Mouse (Mus musculus): ENCODE measurements around the gene Oas1a. TPM values are rescaled to one million over a fixed set of nuclear protein-coding genes. Genes with fewer than 3 reads are reported as not detected.

Oas1a gene
- polyA plus RNA-seq, 1 experiment: 92.0 TPM

DNA sequence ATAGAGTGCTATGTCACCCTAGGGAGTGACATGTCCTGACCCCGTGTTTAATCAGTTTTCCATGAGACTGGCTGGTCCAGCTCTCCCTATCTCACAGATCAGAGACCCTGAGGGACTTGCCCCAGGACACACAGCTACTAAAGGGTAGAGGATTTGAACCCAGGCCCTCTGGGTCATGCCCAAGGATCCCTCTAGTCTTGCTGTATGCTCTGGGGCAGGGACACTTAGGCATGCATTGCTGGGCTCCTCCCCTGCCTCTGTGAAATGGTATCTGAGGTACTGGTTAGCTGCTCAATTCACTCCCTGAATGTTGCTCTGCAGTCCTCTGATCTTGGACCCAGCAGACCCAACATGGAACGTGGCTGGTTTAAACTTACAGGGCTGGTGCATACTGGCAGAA, 35.9 kb downstream of the Oas1a start:
- no peak overlapping the region for H3K4me3 ChIP-seq (ENCODE audit: insufficient read depth, low read length)

DNA sequence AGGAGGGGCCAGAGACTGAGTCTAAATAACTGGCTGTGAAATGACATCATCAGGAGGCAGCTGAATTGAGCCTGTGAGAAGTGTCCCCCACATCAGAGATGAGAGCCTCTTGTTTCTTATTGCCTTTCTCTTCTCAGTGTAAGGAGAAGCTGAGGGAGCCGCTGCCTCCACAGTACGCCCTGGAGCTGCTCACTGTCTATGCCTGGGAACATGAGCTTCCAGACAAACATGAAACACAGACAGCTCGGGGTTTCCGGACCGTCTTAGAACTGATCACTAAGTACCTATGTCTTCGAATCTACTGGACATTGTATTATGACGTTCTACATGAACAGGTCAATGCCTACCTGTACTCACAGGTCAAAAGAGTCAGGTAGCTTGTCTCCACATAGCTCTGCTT, 36.5 kb downstream of the Oas1a start:
- TF ChIP-seq CTCF (IDR thresholded peaks at IDR 0.05; ENCODE audit: low read depth, low read length) (no peak), POLR2A (IDR thresholded peaks at IDR 0.05; ENCODE audit: borderline replicate concordance, low read depth, low read length) (no peak)
- Histone ChIP-seq H3K4me3 (ENCODE audit: insufficient read depth, low read length) (no peak overlapping the region), H3K4me1 (ENCODE audit: control insufficient read depth, insufficient read depth, low read length) (peaks cover 3% of the 10 kb centered on the region; the same call in 1 of the 2 replicates), H3K27ac (ENCODE audit: insufficient read depth, low read depth, low read length) (no peak overlapping the region)

More for the DNA sequence above, 35.9 kb downstream of the Oas1a start:
- no peak overlapping the region for H3K27ac ChIP-seq (ENCODE audit: insufficient read depth, low read depth, low read length)
- TF ChIP-seq CTCF (IDR thresholded peaks at IDR 0.05; ENCODE audit: low read depth, low read length): no peak
- TF ChIP-seq POLR2A (IDR thresholded peaks at IDR 0.05; ENCODE audit: borderline replicate concordance, low read depth, low read length): no peak
- peaks cover 3% of the 10 kb centered on the region; the same call in 1 of the 2 replicates for H3K4me1 ChIP-seq (ENCODE audit: control insufficient read depth, insufficient read depth, low read length)

DNA sequence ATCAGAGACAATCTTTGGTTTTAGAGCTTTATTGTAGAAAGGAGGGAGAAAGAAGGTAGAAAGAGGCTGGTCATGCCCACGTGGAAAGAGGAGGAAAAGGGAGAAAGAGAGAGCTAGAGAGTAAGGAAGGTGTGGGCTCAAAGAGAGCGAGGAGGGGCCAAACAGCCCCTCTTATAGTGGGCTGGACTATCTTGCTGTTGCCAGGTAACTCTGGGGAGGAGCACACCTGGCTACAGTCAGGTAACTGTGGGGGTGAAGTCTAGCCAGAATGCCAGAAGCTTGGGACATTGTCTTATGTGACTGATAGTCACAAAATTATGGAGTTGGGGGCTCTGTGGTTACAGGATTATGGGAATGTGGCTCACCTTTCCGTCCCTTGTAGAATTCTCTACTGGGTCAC, 37.2 kb downstream of the Oas1a start:
- H3K4me3 ChIP-seq (ENCODE audit: insufficient read depth, low read length): no peak overlapping the region
- H3K27ac ChIP-seq (ENCODE audit: insufficient read depth, low read depth, low read length): no peak overlapping the region
- H3K4me1 ChIP-seq (ENCODE audit: control insufficient read depth, insufficient read depth, low read length): peaks cover 3% of the 10 kb centered on the region; the same call in 1 of the 2 replicates
- TF ChIP-seq CTCF (IDR thresholded peaks at IDR 0.05; ENCODE audit: low read depth, low read length) (no peak), POLR2A (IDR thresholded peaks at IDR 0.05; ENCODE audit: borderline replicate concordance, low read depth, low read length) (no peak)

DNA sequence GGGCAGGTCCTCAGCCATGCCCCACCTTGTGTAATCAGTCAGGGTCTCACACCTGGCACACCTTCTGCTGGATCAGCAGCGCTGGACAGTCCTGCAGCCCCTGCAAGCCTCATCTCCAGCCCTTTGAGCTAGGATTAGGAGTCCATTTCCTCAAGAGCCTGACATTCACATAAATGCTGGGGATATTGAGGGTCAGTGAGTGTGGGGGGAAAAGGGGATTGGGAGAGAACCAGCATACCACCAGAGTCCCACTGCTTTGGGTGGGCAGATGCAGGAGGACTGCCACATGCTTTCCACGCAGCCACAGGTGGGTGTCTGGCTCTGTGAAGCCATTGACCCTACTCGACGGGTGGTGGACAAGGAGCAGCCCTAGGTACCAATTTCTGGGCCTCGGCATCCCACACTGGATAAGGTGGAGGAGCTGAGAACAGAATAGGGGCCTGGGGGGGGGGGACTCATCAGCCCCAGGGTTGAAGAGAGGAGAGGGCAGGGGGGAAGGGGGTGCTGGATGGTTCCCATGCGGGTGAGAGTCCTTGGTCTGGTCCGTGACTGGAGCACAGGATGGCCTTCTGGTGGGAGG, 37.8 kb downstream of the Oas1a start:
- H3K27ac ChIP-seq (ENCODE audit: insufficient read depth, low read depth, low read length): no peak overlapping the region
- peaks cover 3% of the 10 kb centered on the region; the same call in 1 of the 2 replicates for H3K4me1 ChIP-seq (ENCODE audit: control insufficient read depth, insufficient read depth, low read length)
- TF ChIP-seq POLR2A (IDR thresholded peaks at IDR 0.05; ENCODE audit: borderline replicate concordance, low read depth, low read length) (no peak), CTCF (IDR thresholded peaks at IDR 0.05; ENCODE audit: low read depth, low read length) (no peak)

DNA sequence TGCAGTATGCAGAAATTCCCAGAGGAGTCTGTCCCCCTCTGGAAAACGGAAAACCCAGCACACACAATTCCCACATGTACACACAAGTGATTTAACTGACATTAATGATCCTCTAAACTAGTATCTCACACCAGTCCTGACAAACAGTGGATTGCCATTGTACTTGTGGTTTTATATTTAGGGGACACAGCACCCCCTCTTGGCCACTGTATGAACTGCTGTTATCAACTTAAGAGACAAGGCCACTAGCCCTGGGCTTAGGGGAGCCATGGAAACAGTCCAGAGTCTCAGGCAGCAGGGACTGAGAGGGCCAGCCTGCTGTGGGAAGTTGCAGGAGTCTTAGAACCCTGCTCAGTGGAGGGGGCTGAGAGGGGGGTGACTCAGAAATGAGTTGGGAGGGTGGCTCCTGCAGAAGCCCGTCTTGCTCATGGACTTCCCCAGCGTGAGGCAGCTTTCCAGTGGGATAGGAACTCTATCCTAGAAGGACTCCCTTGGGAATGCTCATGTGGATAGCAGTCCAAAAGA, 41.9 kb downstream of the Oas1a start:
- TF ChIP-seq CTCF (IDR thresholded peaks at IDR 0.05; ENCODE audit: low read depth, low read length) (peak; percentile 41; the same call in 1 of the 2 replicates), POLR2A (IDR thresholded peaks at IDR 0.05; ENCODE audit: borderline replicate concordance, low read depth, low read length) (no peak)

More for the DNA sequence above, 37.8 kb downstream of the Oas1a start:
- no peak overlapping the region for H3K4me3 ChIP-seq (ENCODE audit: insufficient read depth, low read length)

DNA sequence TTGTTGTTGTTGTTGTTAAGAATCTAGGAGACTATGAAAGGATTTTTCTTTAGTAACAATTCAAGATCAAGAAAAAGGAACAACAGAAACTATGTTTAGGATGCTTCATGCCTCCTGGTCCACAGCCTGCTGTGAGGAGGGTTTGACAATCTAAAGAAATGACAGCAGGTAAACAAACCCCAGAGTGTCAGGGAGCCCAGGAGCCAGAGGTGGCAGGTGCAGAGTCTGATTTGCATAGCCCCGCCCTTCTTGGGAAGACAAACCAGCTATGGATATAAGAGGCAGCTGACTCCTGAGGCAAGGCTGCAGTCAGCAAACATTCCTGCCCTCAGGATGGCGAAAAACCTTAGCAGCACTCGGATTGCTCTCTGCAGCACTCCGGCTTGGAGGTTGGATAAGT, 46.2 kb downstream of the Oas1a start, which contains the start of gene Oas1h:
TSS of gene Oas1h (plus strand) at position 301 of the 400 bp plus-strand sequence.
- no peak for TF ChIP-seq POLR2A (IDR thresholded peaks at IDR 0.05; ENCODE audit: borderline replicate concordance, low read depth, low read length)
- TF ChIP-seq CTCF (IDR thresholded peaks at IDR 0.05; ENCODE audit: low read depth, low read length): no peak
- no peak within 1 kb of the TSS for H3K27ac ChIP-seq (ENCODE audit: insufficient read depth, low read depth, low read length)
- no peaks in the 10 kb centered on the region for H3K4me1 ChIP-seq (ENCODE audit: control insufficient read depth, insufficient read depth, low read length)
- H3K4me3 ChIP-seq (ENCODE audit: insufficient read depth, low read length): no peak within 1 kb of the TSS

More for the DNA sequence above, 41.9 kb downstream of the Oas1a start:
- Histone ChIP-seq H3K4me1 (ENCODE audit: control insufficient read depth, insufficient read depth, low read length) (no peaks in the 10 kb centered on the region), H3K4me3 (ENCODE audit: insufficient read depth, low read length) (no peak overlapping the region), H3K27ac (ENCODE audit: insufficient read depth, low read depth, low read length) (no peak overlapping the region)

DNA sequence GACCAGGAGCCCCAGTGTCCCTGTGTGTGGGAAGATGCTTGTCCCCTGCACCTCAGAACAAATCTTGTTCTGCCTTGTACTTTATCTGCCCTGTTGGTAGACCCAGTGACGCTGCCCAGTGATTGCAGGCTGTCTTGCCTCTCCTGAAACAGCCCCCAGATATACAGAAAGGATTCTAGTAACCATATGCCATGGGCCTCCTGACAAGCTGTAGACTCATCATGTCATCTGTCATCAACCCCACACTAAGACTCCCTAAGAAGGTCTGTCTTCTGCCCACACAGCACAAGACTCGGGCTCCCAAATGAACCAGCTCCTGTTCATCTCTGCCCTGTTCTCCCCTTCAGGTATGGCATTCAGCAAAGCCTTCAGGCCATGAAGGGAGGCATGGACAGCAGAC, 48.1 kb downstream of the Oas1a start:
- TF ChIP-seq POLR2A (IDR thresholded peaks at IDR 0.05; ENCODE audit: borderline replicate concordance, low read depth, low read length) (no peak), CTCF (IDR thresholded peaks at IDR 0.05; ENCODE audit: low read depth, low read length) (no peak)
- Histone ChIP-seq H3K27ac (ENCODE audit: insufficient read depth, low read depth, low read length) (no peak overlapping the region), H3K4me3 (ENCODE audit: insufficient read depth, low read length) (no peak overlapping the region), H3K4me1 (ENCODE audit: control insufficient read depth, insufficient read depth, low read length) (no peaks in the 10 kb centered on the region)

DNA sequence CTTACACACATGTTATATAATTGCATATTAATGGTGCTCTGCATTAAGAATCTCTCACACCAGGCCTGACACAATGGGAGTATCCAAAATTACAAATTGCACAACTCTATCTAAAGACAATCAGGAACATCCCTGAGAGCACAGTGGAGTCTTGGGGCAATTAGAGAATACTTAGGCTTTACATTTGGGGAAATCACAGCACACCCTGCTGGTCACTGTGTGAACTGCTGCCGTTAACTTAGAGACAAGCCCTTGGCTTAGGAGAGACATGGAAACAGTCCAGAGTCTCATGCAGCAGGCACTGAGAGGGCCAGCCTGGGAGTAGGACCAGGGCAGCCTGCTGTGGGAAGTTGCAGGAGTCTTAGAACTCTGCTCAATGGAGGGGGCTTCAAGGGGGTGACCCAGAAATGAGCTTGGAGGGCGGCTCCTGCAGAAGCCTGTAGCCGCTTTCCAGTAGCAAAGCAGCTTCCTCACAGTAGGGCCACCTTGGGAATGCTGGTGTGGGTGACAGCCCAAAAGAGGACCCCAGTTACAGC, 57.7 kb downstream of the Oas1a start:
- TF ChIP-seq CTCF (IDR thresholded peaks at IDR 0.05; ENCODE audit: low read depth, low read length): peak; percentile 56; the same call in 1 of the 2 replicates
- no peak for TF ChIP-seq POLR2A (IDR thresholded peaks at IDR 0.05; ENCODE audit: borderline replicate concordance, low read depth, low read length)
- Histone ChIP-seq H3K27ac (ENCODE audit: insufficient read depth, low read depth, low read length) (no peak overlapping the region), H3K4me1 (ENCODE audit: control insufficient read depth, insufficient read depth, low read length) (no peaks in the 10 kb centered on the region; the same call in 1 of the 2 replicates), H3K4me3 (ENCODE audit: insufficient read depth, low read length) (no peak overlapping the region)

DNA sequence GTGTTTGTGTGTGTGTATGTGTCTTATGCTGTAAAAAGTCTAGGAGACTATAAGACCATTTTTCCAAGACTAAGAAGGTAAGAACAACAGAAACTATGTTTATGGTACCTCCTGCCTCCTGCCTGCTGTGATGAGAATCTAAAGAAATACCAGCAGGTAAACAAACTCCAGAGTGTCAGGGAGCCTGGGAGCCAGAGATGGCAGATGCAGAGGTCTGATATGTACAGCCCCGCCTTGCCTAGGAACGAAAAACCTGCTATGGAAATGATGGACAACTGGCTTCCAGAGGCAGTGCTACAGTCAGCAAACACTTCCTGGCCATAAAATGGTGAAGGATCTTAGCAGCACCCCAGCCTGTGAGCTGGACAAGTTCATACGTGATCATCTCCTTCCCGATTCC, 60.3 kb downstream of the Oas1a start, which contains the start of gene Oas1f:
TSS of gene Oas1f (plus strand) at position 301 of the 400 bp plus-strand sequence.
- TF ChIP-seq CTCF (IDR thresholded peaks at IDR 0.05; ENCODE audit: low read depth, low read length) (no peak), POLR2A (IDR thresholded peaks at IDR 0.05; ENCODE audit: borderline replicate concordance, low read depth, low read length) (no peak)
- Histone ChIP-seq H3K4me1 (ENCODE audit: control insufficient read depth, insufficient read depth, low read length) (no peaks in the 10 kb centered on the region; the same call in 1 of the 2 replicates), H3K27ac (ENCODE audit: insufficient read depth, low read depth, low read length) (no peak within 1 kb of the TSS), H3K4me3 (ENCODE audit: insufficient read depth, low read length) (no peak within 1 kb of the TSS)

Other genes with a start within 250 kb of the Oas1a start
- not detected in 2 replicates for gene Dtx1, start 195.6 kb downstream of the Oas1a start, polyA plus RNA-seq (2012; ENCODE audit: insufficient read depth, insufficient read length, missing spikeins)
- gene Oas2, start 157.7 kb downstream of the Oas1a start, polyA plus RNA-seq (2012; ENCODE audit: insufficient read depth, insufficient read length, missing spikeins): 132 and 142 TPM in 2 replicates
- 48.7 and 58.3 TPM in 2 replicates for gene Oas3, start 129.9 kb downstream of the Oas1a start, polyA plus RNA-seq (2012; ENCODE audit: insufficient read depth, insufficient read length, missing spikeins)
- gene Oas1e, start 112.0 kb downstream of the Oas1a start, polyA plus RNA-seq (2012; ENCODE audit: insufficient read depth, insufficient read length, missing spikeins): not detected in 2 replicates
- 9.6 and 13.3 TPM in 2 replicates for gene Oas1c, start 95.0 kb downstream of the Oas1a start, polyA plus RNA-seq (2012; ENCODE audit: insufficient read depth, insufficient read length, missing spikeins)
- not detected in 2 replicates for gene Oas1f, start 60.2 kb downstream of the Oas1a start, polyA plus RNA-seq (2012; ENCODE audit: insufficient read depth, insufficient read length, missing spikeins)
- gene Oas1h, start 46.1 kb downstream of the Oas1a start, polyA plus RNA-seq (2012; ENCODE audit: insufficient read depth, insufficient read length, missing spikeins): not detected in 2 replicates
- 105 and 117 TPM in 2 replicates for gene Oas1g, start 19.9 kb downstream of the Oas1a start, polyA plus RNA-seq (2012; ENCODE audit: insufficient read depth, insufficient read length, missing spikeins)
- gene Oas1d, start 7.0 kb upstream of the Oas1a start, polyA plus RNA-seq (2012; ENCODE audit: insufficient read depth, insufficient read length, missing spikeins): not detected in 2 replicates
- gene Rph3a, start 102.6 kb upstream of the Oas1a start, polyA plus RNA-seq (2012; ENCODE audit: insufficient read depth, insufficient read length, missing spikeins): not detected in 2 replicates

Measured in bone marrow macrophage, adult 2 months (primary cell).